In genomic region chr2:54435380-54435779, GRCm38 (mm10) we compare ENCODE assay signal across 11 mouse cellular contexts. TPM values are rescaled to one million over a fixed set of nuclear protein-coding genes. Genes with fewer than 3 reads are reported as not detected.
DNase-seq lines count a peak whose midpoint lies in the region; ATAC-seq lines count a peak whose summit lies in the region.
"Had no signal": no experiment of that assay in that cellular context is flagged by ENCODE, and none has a peak within 500 bp of the region (broad histone marks: within the 10 kb centered on the region; RNA-seq: fewer than 3 reads in every experiment).

No protein-coding gene starts in this region.

- H3K9ac ChIP-seq in intestine, embryonic 14.5 days (ENCODE audit: low read length), result no peak overlapping the region
- H3K9ac ChIP-seq in intestine, embryonic 16.5 days (ENCODE audit: low read depth, low read length), result no peak overlapping the region
- peak overlapping the region; percentile 63; the same call in 1 of the 2 replicates for H3K9ac ChIP-seq in forebrain, embryonic 12.5 days
- H3K9ac ChIP-seq in midbrain, embryonic 11.5 days (ENCODE audit: low read length), result no peak overlapping the region; the same call in 1 of the 2 replicates

- 46% methylated on average over 10 of the region's 10 CpGs for WGBS in intestine, embryonic 14.5 days
- 49% methylated on average over 10 of the region's 10 CpGs for whole genome bisulfite sequencing in intestine, embryonic 16.5 days
- WGBS in forebrain, embryonic 12.5 days, result 42% methylated on average over 10 of the region's 10 CpGs
- WGBS in midbrain, embryonic 11.5 days, result 47% methylated on average over 10 of the region's 10 CpGs

- no peak overlapping the region for H3K27ac ChIP-seq in intestine, embryonic 14.5 days (ENCODE audit: low read depth)
- no peak overlapping the region for H3K27ac ChIP-seq in intestine, embryonic 16.5 days (ENCODE audit: low read length)
- no peak overlapping the region for H3K27ac ChIP-seq in forebrain, embryonic 12.5 days
- no peak overlapping the region for H3K27ac ChIP-seq in midbrain, embryonic 11.5 days (ENCODE audit: low read depth, low read length)

- no peaks in the 10 kb centered on the region for H3K9me3 ChIP-seq in intestine, embryonic 14.5 days (ENCODE audit: control insufficient read depth, low read length)
- no peaks in the 10 kb centered on the region for H3K9me3 ChIP-seq in intestine, embryonic 16.5 days (ENCODE audit: control insufficient read depth, low read length)
- no peaks in the 10 kb centered on the region for H3K9me3 ChIP-seq in forebrain, embryonic 12.5 days
- no peaks in the 10 kb centered on the region for H3K9me3 ChIP-seq in midbrain, embryonic 11.5 days (ENCODE audit: control insufficient read depth, low read length)

- peak overlapping the region; percentile 43 for H3K4me3 ChIP-seq in intestine, embryonic 14.5 days (ENCODE audit: low read depth, low read length)
- no peak overlapping the region for H3K4me3 ChIP-seq in intestine, embryonic 16.5 days (ENCODE audit: low read length)
- H3K4me3 ChIP-seq in forebrain, embryonic 12.5 days (replicated peaks), result peak overlapping the region; percentile 61
- peak overlapping the region; percentile 53 for H3K4me3 ChIP-seq in midbrain, embryonic 11.5 days (ENCODE audit: low read depth, low read length)

- H3K27me3 ChIP-seq in intestine, embryonic 14.5 days (replicated peaks; ENCODE audit: control insufficient read depth, insufficient read depth, low read length), result peaks cover 50% of the 10 kb centered on the region
- H3K27me3 ChIP-seq in intestine, embryonic 16.5 days (replicated peaks; ENCODE audit: control insufficient read depth, insufficient read depth, low read length), result peaks cover 27% of the 10 kb centered on the region
- H3K27me3 ChIP-seq in forebrain, embryonic 12.5 days, result peaks cover 28% of the 10 kb centered on the region
- H3K27me3 ChIP-seq in midbrain, embryonic 11.5 days (ENCODE audit: control insufficient read depth, insufficient read depth, low read length), result no peaks in the 10 kb centered on the region; the same call in 1 of the 2 replicates

- H3K36me3 ChIP-seq in intestine, embryonic 14.5 days (ENCODE audit: control insufficient read depth, insufficient read depth, low read length), result no peaks in the 10 kb centered on the region
- no peaks in the 10 kb centered on the region for H3K36me3 ChIP-seq in intestine, embryonic 16.5 days (ENCODE audit: control insufficient read depth, insufficient read depth, low read length)
- no peaks in the 10 kb centered on the region for H3K36me3 ChIP-seq in forebrain, embryonic 12.5 days (replicated peaks)
- no peaks in the 10 kb centered on the region for H3K36me3 ChIP-seq in midbrain, embryonic 11.5 days (ENCODE audit: control insufficient read depth, insufficient read depth, low read length)

- no peaks in the 10 kb centered on the region; the same call in 1 of the 2 replicates for H3K4me1 ChIP-seq in intestine, embryonic 14.5 days (replicated peaks; ENCODE audit: control insufficient read depth, insufficient read depth, low read length)
- H3K4me1 ChIP-seq in intestine, embryonic 16.5 days (ENCODE audit: control insufficient read depth, insufficient read depth, low read length), result no peaks in the 10 kb centered on the region; the same call in 1 of the 2 replicates
- H3K4me1 ChIP-seq in forebrain, embryonic 12.5 days, result peaks cover 19% of the 10 kb centered on the region
- peaks cover 3% of the 10 kb centered on the region; the same call in 1 of the 2 replicates for H3K4me1 ChIP-seq in midbrain, embryonic 11.5 days (ENCODE audit: control insufficient read depth, insufficient read depth, low read length)

- intact Hi-C loops in left cerebral cortex, postnatal 36 days (cut with DNase I), result no loop called here

- ATAC-seq in intestine, embryonic 14.5 days (replicated peaks; ENCODE audit: low FRiP score, low TSS enrichment, low read depth), result no peak
- no peak for ATAC-seq in intestine, embryonic 16.5 days
- peak; percentile 15; the same call in 1 of the 2 replicates for ATAC-seq in forebrain, embryonic 12.5 days (ENCODE audit: low FRiP score)
- ATAC-seq in midbrain, embryonic 11.5 days (ENCODE audit: low FRiP score), result peak; percentile 1; the same call in 1 of the 2 replicates
- ATAC-seq: activated CD4-positive, CD25-positive, alpha-beta regulatory T cell, adult 4 months had no signal

- no peak for DNase-seq in intestine, embryonic 14.5 days (ENCODE audit: low spot score)
- peak; percentile 35 to 48 for DNase-seq in cerebellum, adult 18-20 months
- no peak for DNase-seq in midbrain, embryonic 11.5 days (ENCODE audit: low spot score, missing footprints)
- no peak for DNase-seq in heart, adult 11 months
- no peak for DNase-seq in spleen, postnatal 36 days (ENCODE audit: low spot score in 2 of 2)
- DNase-seq in left cerebral cortex, postnatal 36 days (ENCODE audit: low spot score in 2 of 2), result no peak
- DNase-seq: heart, postnatal 10 days had no signal

- H3K4me2 ChIP-seq in intestine, embryonic 14.5 days (ENCODE audit: low read length), result peak overlapping the region; percentile 79
- H3K4me2 ChIP-seq in intestine, embryonic 16.5 days (ENCODE audit: low read depth, low read length), result no peak overlapping the region
- peak overlapping the region; percentile 95 for H3K4me2 ChIP-seq in forebrain, embryonic 12.5 days
- peak overlapping the region; percentile 98 for H3K4me2 ChIP-seq in midbrain, embryonic 11.5 days

RNA-seq across cellular contexts. Expression of gene Galnt13, which starts 0.7 kb away (rescaled TPM):
- polyA plus RNA-seq in intestine, embryonic 14.5 days (2014; fragmentation: Nextera tagmentation; extraction: Ambion mirVana), result 0.52 and 0.72 TPM in 2 replicates
- 0.23 and 0.50 TPM in 2 replicates for polyA plus RNA-seq in intestine, embryonic 16.5 days (2015; fragmentation: Nextera tagmentation; extraction: Ambion mirVana)
- 2.7 and 3.8 TPM in 2 replicates for polyA plus RNA-seq in forebrain, embryonic 12.5 days (2016; fragmentation: Nextera tagmentation; extraction: Ambion mirVana)
- 2.1 TPM in 2 replicates for polyA plus RNA-seq in midbrain, embryonic 11.5 days (2014; fragmentation: Nextera tagmentation; extraction: Ambion mirVana)
- 10 to 100 TPM; 39.0 to 42.6 TPM for total RNA-seq in left cerebral cortex, postnatal 36 days (2021)
- total RNA-seq: heart, postnatal 10 days; liver, adult 2 months had no signal
- polyA plus RNA-seq: liver, adult 2 months had no signal

Comparison
In these comparisons a context has a peak if more than half of its experiments do, and no peak if none do; other contexts are left out.
1. ATAC-seq: peak in forebrain, embryonic 12.5 days (single experiment) and midbrain, embryonic 11.5 days (single experiment); none in intestine, embryonic 14.5 days (single experiment) and intestine, embryonic 16.5 days (single experiment).
2. DNase-seq: peak in cerebellum, adult 18-20 months (2 of 2); none in intestine, embryonic 14.5 days (single experiment), midbrain, embryonic 11.5 days (single experiment), heart, adult 11 months (single experiment), spleen, postnatal 36 days (0 of 2) and left cerebral cortex, postnatal 36 days (0 of 2).